Mouse (Mus musculus): Measurements from ENCODE around the gene Ehbp1l1. TPM values are rescaled to one million over a fixed set of nuclear protein-coding genes. Genes with fewer than 3 reads are reported as not detected.

Ehbp1l1 gene
- polyA plus RNA-seq, 1 experiment from 2014 or later = 92.3 TPM

GRCm38 (mm10) chr19:5715793-5716688, 10.1 kb downstream of the Ehbp1l1 start:
- Histone ChIP-seq H3K9ac (ENCODE audit: low read length) (no peak overlapping the region; the same call in 1 of the 2 replicates), H3K4me2 (ENCODE audit: low read depth, low read length) (no peak overlapping the region), H3K9me3 (replicated peaks; ENCODE audit: control insufficient read depth, low read length) (no peaks in the 10 kb centered on the region), H3K27me3 (ENCODE audit: control insufficient read depth, insufficient read depth, low read length) (no peaks in the 10 kb centered on the region), H3K4me1 (ENCODE audit: control insufficient read depth, insufficient read depth, low read length) (peaks cover 11% of the 10 kb centered on the region), H3K36me3 (ENCODE audit: control insufficient read depth, insufficient read depth) (peaks cover 42% of the 10 kb centered on the region), H3K4me3 (ENCODE audit: low read length) (no peak overlapping the region), H3K27ac (ENCODE audit: low read length) (no peak overlapping the region)
- 50% methylated on average over 43 of the region's 43 CpGs for WGBS
- no peak for ATAC-seq (replicated peaks; ENCODE audit: extremely low read depth, insufficient read depth, low FRiP score)

GRCm38 (mm10) chr19:5713730-5714129, 12.4 kb downstream of the Ehbp1l1 start:
- Histone ChIP-seq H3K9ac (ENCODE audit: low read length) (0 out of 2 replicates have a peak overlapping the region, but pooled peaks have one; percentile 50), H3K9me3 (replicated peaks; ENCODE audit: control insufficient read depth, low read length) (no peaks in the 10 kb centered on the region), H3K36me3 (ENCODE audit: control insufficient read depth, insufficient read depth) (peaks cover 40% of the 10 kb centered on the region), H3K4me1 (ENCODE audit: control insufficient read depth, insufficient read depth, low read length) (peaks cover 11% of the 10 kb centered on the region), H3K27ac (ENCODE audit: low read length) (peak overlapping the region; percentile 54), H3K4me3 (ENCODE audit: low read length) (no peak overlapping the region; the same call in 1 of the 2 replicates), H3K27me3 (ENCODE audit: control insufficient read depth, insufficient read depth, low read length) (no peaks in the 10 kb centered on the region), H3K4me2 (ENCODE audit: low read depth, low read length) (peak overlapping the region; percentile 31; the same call in 1 of the 2 replicates)
- WGBS = 15% methylated on average over 2 of the region's 2 CpGs
- ATAC-seq (replicated peaks; ENCODE audit: extremely low read depth, insufficient read depth, low FRiP score) = peak; percentile 66

- H3K4me2 ChIP-seq (ENCODE audit: low read depth, low read length) = peak overlapping the region; percentile 31; the same call in 1 of the 2 replicates
- no peak for ATAC-seq (replicated peaks; ENCODE audit: extremely low read depth, insufficient read depth, low FRiP score)
- H3K4me3 ChIP-seq (ENCODE audit: low read length) = no peak overlapping the region
- 69% methylated on average over 5 of the region's 5 CpGs for WGBS
- no peaks in the 10 kb centered on the region for H3K27me3 ChIP-seq (ENCODE audit: control insufficient read depth, insufficient read depth, low read length)
- peaks cover 40% of the 10 kb centered on the region for H3K36me3 ChIP-seq (ENCODE audit: control insufficient read depth, insufficient read depth)
- peaks cover 11% of the 10 kb centered on the region for H3K4me1 ChIP-seq (ENCODE audit: control insufficient read depth, insufficient read depth, low read length)
- H3K27ac ChIP-seq (ENCODE audit: low read length) = peak overlapping the region; percentile 54
- 0 out of 2 replicates have a peak overlapping the region, but pooled peaks have one; percentile 50 for H3K9ac ChIP-seq (ENCODE audit: low read length)
- H3K9me3 ChIP-seq (replicated peaks; ENCODE audit: control insufficient read depth, low read length) = no peaks in the 10 kb centered on the region
Measured at GRCm38 (mm10) chr19:5713255-5713654, 12.9 kb downstream of the Ehbp1l1 start.

GRCm38 (mm10) chr19:5711907-5712460, 14.1 kb downstream of the Ehbp1l1 start:
- Histone ChIP-seq H3K4me2 (ENCODE audit: low read depth, low read length) (no peak overlapping the region), H3K9ac (ENCODE audit: low read length) (no peak overlapping the region), H3K4me1 (ENCODE audit: control insufficient read depth, insufficient read depth, low read length) (peaks cover 11% of the 10 kb centered on the region), H3K36me3 (ENCODE audit: control insufficient read depth, insufficient read depth) (peaks cover 50% of the 10 kb centered on the region), H3K27ac (ENCODE audit: low read length) (no peak overlapping the region), H3K27me3 (ENCODE audit: control insufficient read depth, insufficient read depth, low read length) (no peaks in the 10 kb centered on the region), H3K9me3 (replicated peaks; ENCODE audit: control insufficient read depth, low read length) (no peaks in the 10 kb centered on the region), H3K4me3 (ENCODE audit: low read length) (no peak overlapping the region)
- ATAC-seq (replicated peaks; ENCODE audit: extremely low read depth, insufficient read depth, low FRiP score) = no peak
- WGBS = 90% methylated on average over 14 of the region's 14 CpGs

- H3K4me2 ChIP-seq (ENCODE audit: low read depth, low read length) = no peak overlapping the region
- no peak for ATAC-seq (replicated peaks; ENCODE audit: extremely low read depth, insufficient read depth, low FRiP score)
- WGBS = 24% methylated on average over 3 of the region's 3 CpGs
- H3K4me3 ChIP-seq (ENCODE audit: low read length) = no peak overlapping the region
- H3K4me1 ChIP-seq (ENCODE audit: control insufficient read depth, insufficient read depth, low read length) = peaks cover 11% of the 10 kb centered on the region
- H3K27ac ChIP-seq (ENCODE audit: low read length) = no peak overlapping the region
- no peaks in the 10 kb centered on the region for H3K27me3 ChIP-seq (ENCODE audit: control insufficient read depth, insufficient read depth, low read length)
- peaks cover 50% of the 10 kb centered on the region for H3K36me3 ChIP-seq (ENCODE audit: control insufficient read depth, insufficient read depth)
- H3K9ac ChIP-seq (ENCODE audit: low read length) = no peak overlapping the region
- H3K9me3 ChIP-seq (replicated peaks; ENCODE audit: control insufficient read depth, low read length) = no peaks in the 10 kb centered on the region
Measured at GRCm38 (mm10) chr19:5711218-5711617, 14.9 kb downstream of the Ehbp1l1 start.

- no peaks in the 10 kb centered on the region for H3K27me3 ChIP-seq (ENCODE audit: control insufficient read depth, insufficient read depth, low read length)
- peaks cover 16% of the 10 kb centered on the region for H3K4me1 ChIP-seq (ENCODE audit: control insufficient read depth, insufficient read depth, low read length)
- H3K9ac ChIP-seq (ENCODE audit: low read length) = no peak overlapping the region
- ATAC-seq (replicated peaks; ENCODE audit: extremely low read depth, insufficient read depth, low FRiP score) = no peak
- 86% methylated on average over 8 of the region's 8 CpGs for WGBS
- H3K9me3 ChIP-seq (replicated peaks; ENCODE audit: control insufficient read depth, low read length) = no peaks in the 10 kb centered on the region
- no peak overlapping the region for H3K27ac ChIP-seq (ENCODE audit: low read length)
- H3K4me3 ChIP-seq (ENCODE audit: low read length) = no peak overlapping the region
- H3K4me2 ChIP-seq (ENCODE audit: low read depth, low read length) = no peak overlapping the region
- peaks cover 50% of the 10 kb centered on the region for H3K36me3 ChIP-seq (ENCODE audit: control insufficient read depth, insufficient read depth)
Measured at GRCm38 (mm10) chr19:5710581-5710980, 15.5 kb downstream of the Ehbp1l1 start.

GRCm38 (mm10) chr19:5710068-5710467, 16.0 kb downstream of the Ehbp1l1 start:
- Histone ChIP-seq H3K27ac (ENCODE audit: low read length) (no peak overlapping the region), H3K9ac (ENCODE audit: low read length) (no peak overlapping the region), H3K4me1 (ENCODE audit: control insufficient read depth, insufficient read depth, low read length) (peaks cover 20% of the 10 kb centered on the region), H3K9me3 (replicated peaks; ENCODE audit: control insufficient read depth, low read length) (no peaks in the 10 kb centered on the region), H3K4me2 (ENCODE audit: low read depth, low read length) (no peak overlapping the region), H3K4me3 (ENCODE audit: low read length) (no peak overlapping the region), H3K36me3 (ENCODE audit: control insufficient read depth, insufficient read depth) (peaks cover 49% of the 10 kb centered on the region), H3K27me3 (ENCODE audit: control insufficient read depth, insufficient read depth, low read length) (no peaks in the 10 kb centered on the region)
- WGBS = 98% methylated on average over 6 of the region's 6 CpGs
- no peak for ATAC-seq (replicated peaks; ENCODE audit: extremely low read depth, insufficient read depth, low FRiP score)

GRCm38 (mm10) chr19:5704801-5705571, 21.1 kb downstream of the Ehbp1l1 start:
- Histone ChIP-seq H3K36me3 (ENCODE audit: control insufficient read depth, insufficient read depth) (peaks cover 40% of the 10 kb centered on the region), H3K4me1 (ENCODE audit: control insufficient read depth, insufficient read depth, low read length) (peaks cover 17% of the 10 kb centered on the region), H3K4me3 (ENCODE audit: low read length) (no peak overlapping the region), H3K27ac (ENCODE audit: low read length) (peak overlapping the region; percentile 33), H3K9ac (ENCODE audit: low read length) (no peak overlapping the region), H3K27me3 (ENCODE audit: control insufficient read depth, insufficient read depth, low read length) (no peaks in the 10 kb centered on the region), H3K9me3 (replicated peaks; ENCODE audit: control insufficient read depth, low read length) (no peaks in the 10 kb centered on the region), H3K4me2 (ENCODE audit: low read depth, low read length) (no peak overlapping the region)
- peak; percentile 60 for ATAC-seq (replicated peaks; ENCODE audit: extremely low read depth, insufficient read depth, low FRiP score)
- WGBS = 35% methylated on average over 10 of the region's 10 CpGs
